Mouse (Mus musculus) gastrocnemius, postnatal 10 days (tissue): ENCODE data around the gene Rtn4ip1. TPM values are rescaled to one million over a fixed set of nuclear protein-coding genes. Genes with fewer than 3 reads are reported as not detected.
"Not testable (repeated sequence)": the region's sequence is repeated elsewhere in the genome, so short reads cannot be mapped to it uniquely, and the experiment has no call there.

Experiments used
- DNase-seq: peaks from one replicate; pipeline ENCODE4 v3.0.0; 2021; ENCODE audit warnings: mixed read lengths
- long read RNA-seq, 2 experiments: library from polyadenylated mRNA; stranded (forward); transcript quantifications; one replicate each; pipeline ENCODE4 v2.0.0; 2021
- total RNA-seq, 2 experiments: library from RNA; stranded (reverse); gene quantifications; 2 replicates each; pipeline ENCODE4 v1.2.3; 2021

Gene Rtn4ip1
- total RNA-seq: 10 to 100 TPM; 14.8 to 18.7 TPM
- long read RNA-seq, experiment 1, transcript Rtn4ip1-201 (9 exons, 2,981 nt): major isoform, 56 of 62 reads
- long read RNA-seq, experiment 1, partial matches to known transcripts: 2 of 62 reads
- long read RNA-seq, experiment 1, other reads (novel, unspliced or antisense): 4 of 62 reads
- long read RNA-seq, experiment 2, transcript Rtn4ip1-201 (9 exons, 2,981 nt): major isoform, 37 of 41 reads
- long read RNA-seq, experiment 2, partial matches to known transcripts: 0 of 41 reads
- long read RNA-seq, experiment 2, other reads (novel, unspliced or antisense): 4 of 41 reads

- peak; percentile 90 for DNase-seq
Observed at GRCm38 (mm10) chr10:43901578-43902194, at the start of gene Rtn4ip1, which contains the start of gene Qrsl1. TSS of gene Rtn4ip1 (plus strand) at chr10:43901807. TSS of gene Qrsl1 (minus strand) at chr10:43901745.

DNA sequence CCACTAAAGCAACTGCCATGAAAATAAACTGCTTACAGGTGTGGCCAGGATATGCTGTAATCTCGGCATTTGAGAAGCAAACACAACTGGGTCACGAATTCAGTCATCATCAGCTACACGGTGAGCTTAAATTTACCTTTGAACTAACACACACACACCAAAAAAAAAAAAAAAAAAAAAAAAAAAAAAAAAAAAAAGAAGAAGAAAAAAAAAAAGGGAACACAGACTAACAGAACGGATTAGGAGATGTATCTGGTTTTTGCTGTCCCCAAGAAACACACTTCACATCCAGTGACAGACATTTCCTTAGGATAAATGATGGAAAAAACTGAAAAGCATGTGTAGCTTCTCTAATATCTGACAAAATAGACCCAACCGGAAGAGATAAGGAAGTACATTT lies 49.7 kb upstream of the Rtn4ip1 start:
- no peak for DNase-seq

DNA sequence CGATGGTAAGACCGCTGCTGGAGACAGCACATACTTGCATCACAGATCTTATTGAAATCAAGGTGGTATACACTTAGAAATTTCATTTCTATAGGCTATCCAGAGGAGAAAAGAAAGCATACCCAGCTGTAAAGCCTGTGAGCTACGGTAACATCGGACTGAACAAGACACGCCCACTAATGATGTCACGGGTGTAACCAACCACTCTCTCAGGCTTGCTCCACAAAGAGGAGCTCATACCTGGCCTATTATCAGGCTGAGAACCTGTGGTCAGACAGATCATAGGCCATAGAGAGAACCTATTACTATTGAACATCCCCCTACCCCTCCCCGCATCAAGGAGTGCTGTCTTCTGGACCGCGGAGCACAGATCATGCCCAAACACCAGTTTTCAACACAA lies 45.7 kb upstream of the Rtn4ip1 start:
- DNase-seq: no peak

- no peak for DNase-seq
Observed at GRCm38 (mm10) chr10:43856351-43856750, 45.3 kb upstream of the Rtn4ip1 start.

- peak; percentile 52 for DNase-seq
Observed at GRCm38 (mm10) chr10:43870752-43871151, 30.9 kb upstream of the Rtn4ip1 start.

- DNase-seq: no peak
Observed at GRCm38 (mm10) chr10:43871458-43871857, 30.1 kb upstream of the Rtn4ip1 start.

DNA sequence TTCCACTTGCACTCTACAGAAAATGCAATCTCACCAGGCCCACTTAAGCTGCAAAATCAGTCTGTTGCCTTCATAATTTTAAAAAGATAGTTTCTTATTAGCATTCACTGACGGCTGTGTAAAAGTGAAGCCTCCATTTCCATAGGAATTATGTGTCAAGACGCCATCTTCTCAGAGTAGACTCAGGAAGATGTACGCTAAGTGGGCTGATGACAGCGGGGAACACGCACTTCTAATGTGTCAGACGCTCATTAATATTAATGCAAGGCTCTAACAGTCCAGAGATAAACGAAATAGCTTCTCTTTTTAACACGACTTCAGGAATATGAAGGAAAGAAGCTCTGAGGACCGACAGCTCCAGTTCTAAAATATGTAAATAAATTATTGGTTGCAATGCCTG lies 13.9 kb upstream of the Rtn4ip1 start:
- no peak for DNase-seq

- no peak for DNase-seq
Observed at GRCm38 (mm10) chr10:43888976-43889375, 12.6 kb upstream of the Rtn4ip1 start.

DNA sequence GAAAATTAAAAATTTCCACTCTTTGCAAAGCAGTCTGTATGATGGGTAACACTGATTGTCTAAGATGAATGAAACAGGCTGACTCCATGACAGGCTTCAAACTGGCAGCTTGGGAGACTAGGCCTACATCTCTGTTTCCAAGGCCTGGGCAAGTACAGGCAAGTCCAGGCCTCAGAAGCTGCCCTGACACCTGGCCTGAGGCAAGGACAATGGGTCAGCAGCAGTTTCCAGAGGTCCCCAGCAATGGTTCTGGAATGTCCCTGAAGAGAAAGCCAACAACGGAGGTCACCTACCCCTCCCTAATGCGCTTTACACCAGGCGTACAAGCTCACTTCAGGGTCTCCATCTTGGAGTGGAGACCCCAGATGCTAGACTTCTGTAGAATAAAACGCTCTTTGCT lies 8.6 kb upstream of the Rtn4ip1 start:
- no peak for DNase-seq

DNA sequence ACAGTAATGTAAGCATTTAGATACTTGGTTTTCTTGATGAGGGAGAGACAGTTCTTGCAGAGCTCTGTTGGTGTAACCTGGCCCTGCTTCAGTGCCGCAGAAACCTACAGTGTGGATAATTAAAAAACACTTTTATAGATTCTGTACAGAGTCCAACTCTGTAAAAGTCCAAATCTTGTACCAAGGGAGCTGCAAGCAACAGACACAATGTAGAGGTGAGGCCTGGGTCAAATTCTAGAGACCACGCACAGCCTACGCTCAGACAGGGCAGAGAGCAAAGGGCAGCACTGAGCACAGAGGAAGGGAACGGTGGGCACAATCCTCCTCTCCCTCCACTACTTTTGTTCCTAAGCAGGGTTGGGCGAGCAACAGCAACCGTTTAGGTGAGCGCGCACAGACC lies 5.5 kb upstream of the Rtn4ip1 start:
- no peak for DNase-seq

- no peak for DNase-seq
Observed at GRCm38 (mm10) chr10:43898276-43898675, 3.3 kb upstream of the Rtn4ip1 start.

- DNase-seq: no peak
Observed at GRCm38 (mm10) chr10:43900883-43901570, 580 bp upstream of the Rtn4ip1 start.

GRCm38 (mm10) chr10:43904569-43904968 lies 3.0 kb downstream of the Rtn4ip1 start:
- DNase-seq: no peak

GRCm38 (mm10) chr10:43910032-43910872 lies 8.6 kb downstream of the Rtn4ip1 start:
- no peak for DNase-seq

DNA sequence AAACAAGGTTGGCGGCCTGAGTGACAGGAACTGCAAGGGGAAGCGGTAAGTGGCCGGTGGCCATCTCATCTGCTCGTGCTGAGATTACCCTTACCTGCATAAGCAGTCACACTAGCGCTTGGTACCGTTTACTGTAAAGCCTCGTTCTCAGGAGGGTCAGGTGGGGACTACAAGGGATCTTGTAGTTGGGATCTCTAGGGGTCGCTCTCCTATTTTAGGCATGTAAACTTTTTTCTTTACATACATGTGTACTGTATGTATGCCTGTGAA lies 9.2 kb downstream of the Rtn4ip1 start:
- DNase-seq: no peak

DNA sequence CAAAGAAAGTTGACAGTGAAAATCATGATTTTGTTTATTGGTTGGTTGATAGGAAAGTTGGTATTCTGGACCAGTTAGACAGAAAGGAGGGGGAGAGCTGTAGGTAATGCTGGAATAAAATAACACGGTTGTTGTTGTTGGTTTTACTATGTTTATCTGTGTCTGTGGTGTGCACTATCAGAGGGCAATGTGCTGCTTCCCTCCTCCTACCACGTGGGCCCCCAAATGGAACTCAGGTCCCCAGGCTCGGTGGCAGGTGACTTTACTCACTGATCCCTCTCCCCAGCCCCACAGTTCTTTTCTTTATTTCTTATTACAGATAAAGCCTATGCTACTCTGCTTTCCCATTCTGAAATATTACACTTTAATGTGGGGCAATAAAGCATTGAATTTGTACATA lies 10.6 kb downstream of the Rtn4ip1 start:
- DNase-seq: no peak

- DNase-seq: no peak
Observed at GRCm38 (mm10) chr10:43916181-43916580, 14.6 kb downstream of the Rtn4ip1 start.

DNA sequence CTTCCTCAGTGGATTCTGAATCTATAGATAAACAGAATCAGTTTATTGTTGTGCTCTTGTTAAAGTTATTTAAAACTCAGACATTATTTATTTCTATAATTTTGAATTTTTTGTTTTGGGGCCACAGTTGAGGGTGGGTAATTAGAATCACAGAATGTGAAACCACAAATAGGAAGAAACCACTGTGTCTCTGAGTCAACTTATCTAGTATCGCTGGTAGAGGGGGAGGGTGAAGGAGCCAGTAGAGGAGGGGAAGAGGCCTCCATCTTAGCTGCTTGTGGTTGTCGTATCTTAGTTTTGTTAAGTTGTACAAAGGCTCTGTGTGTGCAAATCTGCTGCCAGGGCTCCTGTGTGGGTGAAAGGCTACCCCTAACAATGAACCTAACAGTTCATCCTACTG lies 15.1 kb downstream of the Rtn4ip1 start:
- DNase-seq: no peak

- peak; percentile 85 for DNase-seq
Observed at GRCm38 (mm10) chr10:43918696-43919608, 17.3 kb downstream of the Rtn4ip1 start.

GRCm38 (mm10) chr10:43923096-43923495 lies 21.5 kb downstream of the Rtn4ip1 start:
- no peak for DNase-seq

GRCm38 (mm10) chr10:43925776-43926175 lies 24.2 kb downstream of the Rtn4ip1 start:
- not testable (repeated sequence) for DNase-seq

DNA sequence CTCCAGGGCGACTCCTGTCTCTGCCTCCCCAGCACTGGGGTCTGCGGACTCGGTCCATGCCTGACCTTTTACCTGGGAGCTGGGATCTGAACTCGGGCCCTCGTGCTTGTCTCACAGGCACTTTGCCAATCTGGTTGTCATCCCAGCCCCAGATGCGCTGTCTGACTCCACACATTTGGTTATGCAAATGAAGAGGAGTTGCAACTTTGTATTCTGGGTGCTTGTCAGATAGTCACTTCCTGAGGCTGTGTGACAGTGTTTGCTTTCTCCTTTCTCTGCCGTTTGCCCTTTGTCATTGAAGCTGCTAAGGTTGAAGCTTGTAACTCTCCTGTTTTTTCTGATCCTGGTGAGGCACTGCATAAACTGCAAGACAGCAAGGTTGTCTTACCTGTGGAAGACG lies 26.1 kb downstream of the Rtn4ip1 start:
- no peak for DNase-seq
